Mouse (Mus musculus): ENCODE measurements around the gene Itpr1. TPM values are rescaled to one million over a fixed set of nuclear protein-coding genes. Genes with fewer than 3 reads are reported as not detected.

The Itpr1 gene
- total RNA-seq, 4 experiments from 2014 or later: 131 to 220 (median 161) TPM

- DNase-seq: no peak
Measured at GRCm38 (mm10) chr6:108446766-108447165, 233.9 kb downstream of the Itpr1 start.

- no peak for DNase-seq
Measured at GRCm38 (mm10) chr6:108447179-108447845, 234.4 kb downstream of the Itpr1 start.

GRCm38 (mm10) chr6:108448016-108448735 lies 235.3 kb downstream of the Itpr1 start:
- DNase-seq: peak; percentile 62

GRCm38 (mm10) chr6:108448864-108449263 lies 236.0 kb downstream of the Itpr1 start:
- no peak for DNase-seq

GRCm38 (mm10) chr6:108451536-108451935 lies 238.6 kb downstream of the Itpr1 start:
- no peak for DNase-seq

- no peak for DNase-seq
Measured at GRCm38 (mm10) chr6:108453618-108454017, 240.7 kb downstream of the Itpr1 start.

- DNase-seq: no peak
Measured at GRCm38 (mm10) chr6:108454061-108454891, 241.4 kb downstream of the Itpr1 start.

GRCm38 (mm10) chr6:108454979-108455836 lies 242.3 kb downstream of the Itpr1 start:
- DNase-seq: no peak

- no peak for DNase-seq
Measured at GRCm38 (mm10) chr6:108456231-108457062, 243.6 kb downstream of the Itpr1 start.

GRCm38 (mm10) chr6:108457063-108457405 lies 244.1 kb downstream of the Itpr1 start:
- no peak for DNase-seq

GRCm38 (mm10) chr6:108457516-108458181 lies 244.8 kb downstream of the Itpr1 start:
- DNase-seq: no peak

- DNase-seq: no peak
Measured at GRCm38 (mm10) chr6:108458182-108458571, 245.3 kb downstream of the Itpr1 start.

GRCm38 (mm10) chr6:108458826-108459225 lies 245.9 kb downstream of the Itpr1 start:
- no peak for DNase-seq

- DNase-seq: peak; percentile 83
Measured at GRCm38 (mm10) chr6:108464308-108464979, 251.5 kb downstream of the Itpr1 start.

GRCm38 (mm10) chr6:108465159-108465558 lies 252.3 kb downstream of the Itpr1 start:
- DNase-seq: no peak

- DNase-seq: no peak
Measured at GRCm38 (mm10) chr6:108466061-108466531, 253.2 kb downstream of the Itpr1 start.

GRCm38 (mm10) chr6:108467597-108467996 lies 254.7 kb downstream of the Itpr1 start:
- DNase-seq: no peak

GRCm38 (mm10) chr6:108468226-108468825 lies 255.4 kb downstream of the Itpr1 start:
- no peak for DNase-seq

GRCm38 (mm10) chr6:108471878-108472277 lies 259.0 kb downstream of the Itpr1 start:
- no peak for DNase-seq

- no peak for DNase-seq
Measured at GRCm38 (mm10) chr6:108472748-108473147, 259.9 kb downstream of the Itpr1 start.

All from adrenal gland, adult 8-10 months (tissue).